Mouse (Mus musculus) layer of hippocampus, adult 11-12 months (tissue): Measurements from ENCODE around the gene Ppfia3.

ENCODE experiments used
- DNase-seq: peaks from one replicate; pipeline ENCODE4 v3.0.0; 2022; ENCODE audit warnings: low spot score

The Ppfia3 gene

DNA sequence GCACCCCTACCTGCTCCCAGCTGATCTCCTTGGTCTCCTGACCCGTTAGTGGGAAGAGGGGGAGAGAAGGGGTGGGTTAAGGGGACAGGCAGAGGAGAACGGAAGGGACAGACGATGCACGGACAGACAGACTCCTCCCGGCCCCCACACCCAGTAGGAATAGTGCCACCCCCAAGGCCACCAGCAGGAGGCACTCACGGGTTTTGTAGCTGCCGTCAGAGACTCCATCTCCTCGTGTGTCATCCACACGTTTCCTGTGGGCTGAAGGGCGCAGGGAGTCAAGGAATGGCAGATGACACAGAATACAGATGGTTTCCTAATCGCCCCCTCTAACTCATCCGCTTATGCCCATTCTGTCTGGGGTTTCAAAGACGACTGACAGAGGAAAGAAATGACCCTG, 23.3 kb downstream of the Ppfia3 start:
- DNase-seq, result no peak

GRCm38 (mm10) chr7:45342081-45342480, 24.7 kb downstream of the Ppfia3 start:
- DNase-seq, result no peak

DNA sequence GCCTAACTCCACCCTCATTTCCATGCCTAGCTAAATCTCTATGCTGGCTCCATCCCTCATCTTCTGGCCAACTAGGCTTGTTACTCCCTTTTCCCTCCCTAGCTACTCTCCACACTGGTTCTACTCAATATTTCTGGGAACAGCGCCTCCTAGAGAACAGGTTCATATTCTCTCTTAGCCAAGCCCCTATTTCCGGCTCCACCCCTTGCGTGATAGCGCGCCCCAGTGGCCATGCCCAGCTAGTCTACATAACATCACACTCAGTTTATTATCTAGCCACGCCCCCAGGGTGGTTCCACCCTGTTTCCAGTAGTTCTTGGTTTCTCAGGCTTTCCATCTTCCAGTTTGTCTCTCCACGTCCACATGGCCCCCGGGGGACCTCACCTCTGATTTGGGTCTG, 25.5 kb downstream of the Ppfia3 start:
- DNase-seq, result peak; percentile 89

DNA sequence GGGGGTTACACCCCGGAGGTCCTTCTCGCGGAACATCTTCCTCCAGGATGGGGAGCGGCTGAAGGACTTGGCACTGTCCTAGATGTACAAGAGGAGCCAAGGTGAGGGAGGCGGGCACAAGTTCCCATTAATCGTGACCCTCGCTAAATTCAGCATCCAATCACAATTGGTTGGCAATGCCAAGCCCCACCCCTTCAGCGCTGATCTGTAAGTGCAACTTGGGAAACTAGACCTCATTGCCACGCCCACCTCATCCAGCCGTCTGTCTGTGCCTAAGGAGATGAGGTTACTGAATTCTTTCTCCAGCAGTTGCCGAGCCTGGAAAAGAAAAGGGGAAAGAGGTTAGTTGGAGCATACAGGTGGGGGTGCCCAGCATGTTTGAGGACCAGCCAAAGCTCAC, 26.1 kb downstream of the Ppfia3 start:
- peak; percentile 37 for DNase-seq

- no peak for DNase-seq
Measured at GRCm38 (mm10) chr7:45340066-45340442, 26.8 kb downstream of the Ppfia3 start.

GRCm38 (mm10) chr7:45339410-45340065, 27.3 kb downstream of the Ppfia3 start:
- DNase-seq, result peak; percentile 45

GRCm38 (mm10) chr7:45338161-45338911, 28.5 kb downstream of the Ppfia3 start:
- DNase-seq, result no peak

DNA sequence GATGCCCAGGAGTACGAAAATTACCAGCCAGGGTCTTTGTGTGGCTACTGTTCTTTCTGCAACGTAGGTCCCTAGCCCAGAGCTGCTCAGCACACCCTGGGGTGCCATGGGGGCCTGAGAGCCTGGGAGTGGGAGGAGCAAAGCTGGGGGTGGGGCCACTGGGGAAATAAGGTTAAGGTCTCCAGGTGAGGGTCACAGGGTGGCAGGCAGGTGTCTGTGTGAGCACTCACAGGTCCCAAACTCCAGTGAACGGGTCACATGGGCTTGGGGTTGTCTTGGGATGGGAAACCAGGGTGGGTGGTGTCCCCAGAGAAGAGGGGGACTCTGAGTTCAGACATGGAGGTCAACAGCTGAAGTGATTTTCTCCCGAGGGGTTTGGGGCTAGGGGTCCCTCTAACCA, 29.4 kb downstream of the Ppfia3 start:
- no peak for DNase-seq

- no peak for DNase-seq
Measured at GRCm38 (mm10) chr7:45336319-45336718, 30.5 kb downstream of the Ppfia3 start.

DNA sequence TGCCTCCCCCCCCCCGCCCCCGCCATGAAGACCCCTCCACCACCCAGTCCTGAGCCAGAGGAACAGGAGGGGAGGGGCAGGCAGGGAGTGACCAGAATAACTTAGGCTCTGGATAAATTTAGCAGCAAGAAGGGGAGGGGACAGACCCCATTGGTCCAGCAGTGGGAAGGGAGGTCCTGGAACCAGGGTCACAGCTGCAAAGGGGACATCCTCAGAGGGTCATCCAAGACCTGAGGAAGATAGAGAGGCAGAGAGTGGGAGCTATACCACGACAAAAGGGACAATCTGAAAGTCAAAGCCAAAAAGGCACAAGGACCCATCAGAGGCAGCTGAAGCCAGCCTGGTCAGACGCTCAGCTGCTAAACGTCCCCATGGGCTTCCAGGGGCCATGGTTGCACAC, 31.8 kb downstream of the Ppfia3 start, which contains the start of gene Hrc:
Hrc (plus strand) TSS at position 235 of the 400 bp plus-strand sequence.
- DNase-seq, result no peak

- no peak for DNase-seq
Measured at GRCm38 (mm10) chr7:45334605-45335004, 32.2 kb downstream of the Ppfia3 start.

DNA sequence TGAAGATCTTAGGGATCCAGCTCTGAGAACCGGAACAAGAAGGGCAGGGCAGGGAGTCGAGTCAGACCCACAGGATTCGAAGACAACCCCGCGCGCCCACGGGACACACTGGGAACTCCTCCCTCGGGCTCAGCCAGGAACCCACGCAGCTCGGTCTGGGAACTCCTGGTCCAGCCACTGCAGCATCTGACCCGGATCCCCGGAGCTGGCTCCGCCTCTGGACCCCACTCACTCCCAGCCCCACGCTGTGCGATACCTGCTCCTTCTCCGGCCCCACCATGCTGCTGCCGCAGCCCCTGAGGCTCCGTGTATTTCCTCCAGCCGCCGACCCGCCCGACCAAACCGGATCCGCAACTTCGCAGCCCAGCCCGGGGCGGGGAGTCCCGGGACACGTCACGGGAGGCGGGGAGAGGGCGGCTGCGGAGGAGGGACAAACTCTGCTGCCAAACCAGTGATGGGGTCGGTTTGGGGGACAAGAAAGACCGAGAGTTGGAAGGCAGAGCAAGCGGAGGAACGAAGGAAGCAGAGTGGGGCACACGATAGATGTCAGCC, 33.3 kb downstream of the Ppfia3 start, which contains the start of gene Trpm4:
Trpm4 (minus strand) TSS at position 350 of the 552 bp plus-strand sequence.
- peak; percentile 71 for DNase-seq

DNA sequence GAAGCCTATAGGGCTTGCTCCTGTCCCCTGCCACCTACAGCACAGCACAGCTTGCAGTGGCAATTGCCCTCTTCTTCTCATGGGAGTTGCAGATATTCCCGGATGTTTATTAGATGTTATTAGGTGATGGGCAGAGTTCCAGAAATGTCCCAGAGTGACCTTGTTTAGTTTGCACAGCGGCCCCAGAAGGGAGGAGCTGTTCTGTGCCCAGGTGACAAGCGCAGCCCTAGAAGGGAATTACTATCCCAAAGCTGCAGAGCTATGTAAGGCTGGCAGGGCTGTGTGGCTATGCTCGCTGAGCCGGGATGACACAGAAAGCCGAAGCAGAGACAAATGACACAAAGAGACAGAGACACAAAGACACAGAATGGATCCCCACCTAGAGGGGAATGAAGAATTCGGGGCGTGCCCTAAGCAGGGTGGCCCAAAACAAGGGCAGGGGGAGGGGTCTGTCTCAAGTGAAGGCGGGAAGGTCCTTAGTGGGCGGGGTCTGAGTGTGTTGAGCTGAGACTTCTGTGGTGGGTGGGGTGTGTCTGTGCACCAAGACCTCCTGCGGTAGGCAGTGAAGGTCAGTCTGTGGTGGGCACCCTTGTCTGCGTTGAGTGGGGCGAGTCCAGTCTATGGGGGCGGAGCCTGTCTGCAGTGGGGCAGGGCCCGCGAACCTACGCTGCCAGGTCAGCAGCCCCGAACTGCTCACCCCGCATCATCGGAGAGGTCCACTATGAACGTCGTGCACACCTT, 34.0 kb downstream of the Ppfia3 start:
- no peak for DNase-seq

DNA sequence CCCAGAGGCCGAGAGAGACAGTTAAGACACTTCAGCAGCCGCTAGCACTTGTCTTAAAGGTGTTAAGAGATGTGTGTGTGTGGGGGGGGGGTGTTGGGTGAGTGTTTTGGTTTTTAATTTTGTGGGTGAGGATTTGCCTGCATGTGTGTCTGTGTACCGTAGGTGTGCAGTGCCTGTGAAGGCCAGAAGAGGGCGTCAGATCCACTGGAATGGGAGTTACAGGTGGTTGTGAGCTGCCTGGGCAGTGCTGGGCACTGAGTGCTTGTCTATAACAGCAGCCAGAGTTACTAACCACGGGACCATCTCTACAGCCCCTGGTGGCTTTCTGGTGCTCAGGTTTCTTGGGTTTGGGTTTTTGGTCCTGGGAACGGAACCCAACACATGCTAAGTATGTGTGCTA, 35.3 kb downstream of the Ppfia3 start:
- DNase-seq, result no peak

GRCm38 (mm10) chr7:45328841-45329475, 37.9 kb downstream of the Ppfia3 start:
- DNase-seq, result no peak

DNA sequence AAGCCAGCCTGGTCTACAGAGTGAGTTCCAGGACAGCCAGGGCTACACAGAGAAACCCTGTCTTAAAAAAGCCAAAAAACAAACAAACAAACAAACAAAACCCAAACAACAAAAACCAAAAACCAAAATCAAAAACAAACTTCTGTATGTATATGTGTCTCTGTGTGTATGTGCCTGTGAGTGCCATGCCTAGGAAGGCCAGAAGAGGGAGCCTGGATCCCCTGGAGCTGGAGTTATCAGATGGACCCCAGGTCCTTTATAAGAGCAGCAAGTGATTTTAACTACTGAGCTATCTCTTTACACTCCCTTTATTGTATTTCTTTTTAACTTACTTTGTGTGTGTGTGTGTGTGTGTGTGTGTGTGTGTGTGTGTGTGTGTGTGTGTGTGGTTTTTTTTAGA, 41.0 kb downstream of the Ppfia3 start:
- DNase-seq, result no peak

GRCm38 (mm10) chr7:45323069-45323468, 43.8 kb downstream of the Ppfia3 start:
- DNase-seq, result no peak

DNA sequence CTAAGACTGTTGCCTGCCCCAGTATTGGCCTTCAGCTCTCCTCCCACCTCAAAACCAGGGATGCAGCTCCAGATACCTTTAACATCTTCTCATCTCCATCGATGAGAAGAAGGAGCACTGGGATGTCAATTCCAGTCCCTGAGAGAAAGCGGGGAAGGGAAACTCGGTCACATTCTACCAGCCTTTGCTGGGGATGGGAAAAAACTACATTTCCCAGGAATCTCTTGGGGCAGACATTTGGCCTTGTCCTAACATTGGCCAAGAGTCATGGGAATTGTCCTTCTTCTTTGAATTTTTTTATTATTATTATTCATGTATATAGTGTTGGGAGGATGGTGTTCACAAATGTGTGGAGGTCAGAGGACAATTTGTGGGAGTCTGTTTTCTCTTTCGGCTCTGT, 44.6 kb downstream of the Ppfia3 start:
- no peak for DNase-seq

DNA sequence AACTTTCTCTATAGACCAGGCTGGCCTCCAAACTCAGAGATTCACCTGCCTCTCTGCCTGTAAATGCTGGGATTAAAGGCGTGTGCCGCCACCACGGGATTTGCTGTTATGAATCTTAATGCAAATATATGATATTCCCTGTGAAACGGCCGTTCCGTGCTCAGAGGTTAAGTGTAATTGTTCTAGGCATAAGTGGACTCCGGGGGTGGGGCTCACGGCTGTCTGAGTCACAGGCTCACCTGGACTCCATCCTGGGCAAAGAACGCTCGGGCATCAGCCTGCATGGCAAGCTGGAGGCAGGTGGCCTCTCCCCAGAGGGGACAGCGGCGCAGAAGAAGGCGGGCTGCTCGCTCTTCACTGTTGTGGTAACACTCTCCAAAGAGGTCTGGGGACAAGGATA, 50.3 kb downstream of the Ppfia3 start:
- no peak for DNase-seq

- no peak for DNase-seq
Measured at GRCm38 (mm10) chr7:45315182-45315701, 51.6 kb downstream of the Ppfia3 start.

DNA sequence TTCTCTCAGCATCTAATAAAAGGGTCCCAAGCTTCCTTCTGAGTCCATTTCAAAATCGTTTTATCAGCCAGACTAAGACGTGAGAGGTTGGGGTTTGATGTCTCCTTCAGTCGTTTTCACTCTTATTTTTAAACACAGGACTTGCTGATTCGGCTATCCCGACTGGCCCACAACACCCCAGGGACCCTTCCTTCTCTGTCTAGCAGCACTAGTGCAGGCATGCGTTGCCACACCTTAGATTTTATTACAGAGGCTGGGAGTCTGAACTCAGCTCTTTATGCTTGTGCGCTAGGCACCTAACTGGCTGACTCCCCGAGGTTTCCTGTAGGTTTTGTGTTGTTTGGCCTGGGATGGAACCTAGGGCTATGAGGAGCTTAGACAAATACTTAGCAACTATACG, 53.3 kb downstream of the Ppfia3 start:
- DNase-seq, result no peak
